Mouse (Mus musculus): ENCODE results near the gene Vmn1r72. TPM values are rescaled to one million over a fixed set of nuclear protein-coding genes. Genes with fewer than 3 reads are reported as not detected.
"Not testable (repeated sequence)": the region's sequence is repeated elsewhere in the genome, so short reads cannot be mapped to it uniquely, and the experiment has no call there.

The Vmn1r72 gene
- not detected in 2 replicates for polyA plus RNA-seq (2015; fragmentation: Nextera tagmentation; extraction: Ambion mirVana)

- not testable (repeated sequence) for H3K4me1 ChIP-seq (replicated peaks); ATAC-seq (ENCODE audit: low FRiP score, low read depth)
Observed at GRCm38 (mm10) chr7:11680047-11680446, at the start of gene Vmn1r72. Gene Vmn1r72, minus strand, starts transcription at chr7:11680147.

GRCm38 (mm10) chr7:11617082-11617481, 62.9 kb downstream of the Vmn1r72 start:
- 11% methylated on average over 8 of the region's 8 CpGs for WGBS

More at GRCm38 (mm10) chr7:11680047-11680446, at the start of gene Vmn1r72:
- H3K4me2 ChIP-seq; H3K9ac ChIP-seq; H3K27ac ChIP-seq (replicated peaks); H3K4me3 ChIP-seq; H3K27me3 ChIP-seq; H3K36me3 ChIP-seq: not testable (repeated sequence)
- peaks cover 15% of the 10 kb centered on the region for H3K9me3 ChIP-seq

More at GRCm38 (mm10) chr7:11617082-11617481, 62.9 kb downstream of the Vmn1r72 start:
- not testable (repeated sequence) for H3K36me3 ChIP-seq; H3K9ac ChIP-seq; H3K27ac ChIP-seq (replicated peaks); H3K4me3 ChIP-seq; H3K4me2 ChIP-seq; H3K4me1 ChIP-seq (replicated peaks); H3K9me3 ChIP-seq; H3K27me3 ChIP-seq; ATAC-seq (ENCODE audit: low FRiP score, low read depth)

Other genes with a start within 250 kb of the Vmn1r72 start
- gene Zscan4-ps2, start 165.8 kb downstream of the Vmn1r72 start, polyA plus RNA-seq (2015; fragmentation: Nextera tagmentation; extraction: Ambion mirVana), result not detected in 2 replicates
- not detected in 2 replicates for gene Zscan4-ps3, start 70.8 kb downstream of the Vmn1r72 start, polyA plus RNA-seq (2015; fragmentation: Nextera tagmentation; extraction: Ambion mirVana)
- not detected in 2 replicates for gene Vmn1r73, start 50.1 kb upstream of the Vmn1r72 start, polyA plus RNA-seq (2015; fragmentation: Nextera tagmentation; extraction: Ambion mirVana)
- not detected in 2 replicates for gene Vmn1r74, start 153.8 kb upstream of the Vmn1r72 start, polyA plus RNA-seq (2015; fragmentation: Nextera tagmentation; extraction: Ambion mirVana)
- gene Vmn1r75, start 194.5 kb upstream of the Vmn1r72 start, polyA plus RNA-seq (2015; fragmentation: Nextera tagmentation; extraction: Ambion mirVana), result not detected in 2 replicates

All from hindbrain, embryonic 15.5 days (tissue).